Mouse (Mus musculus): ENCODE data around the gene Rasl11b.

The Rasl11b gene

DNA sequence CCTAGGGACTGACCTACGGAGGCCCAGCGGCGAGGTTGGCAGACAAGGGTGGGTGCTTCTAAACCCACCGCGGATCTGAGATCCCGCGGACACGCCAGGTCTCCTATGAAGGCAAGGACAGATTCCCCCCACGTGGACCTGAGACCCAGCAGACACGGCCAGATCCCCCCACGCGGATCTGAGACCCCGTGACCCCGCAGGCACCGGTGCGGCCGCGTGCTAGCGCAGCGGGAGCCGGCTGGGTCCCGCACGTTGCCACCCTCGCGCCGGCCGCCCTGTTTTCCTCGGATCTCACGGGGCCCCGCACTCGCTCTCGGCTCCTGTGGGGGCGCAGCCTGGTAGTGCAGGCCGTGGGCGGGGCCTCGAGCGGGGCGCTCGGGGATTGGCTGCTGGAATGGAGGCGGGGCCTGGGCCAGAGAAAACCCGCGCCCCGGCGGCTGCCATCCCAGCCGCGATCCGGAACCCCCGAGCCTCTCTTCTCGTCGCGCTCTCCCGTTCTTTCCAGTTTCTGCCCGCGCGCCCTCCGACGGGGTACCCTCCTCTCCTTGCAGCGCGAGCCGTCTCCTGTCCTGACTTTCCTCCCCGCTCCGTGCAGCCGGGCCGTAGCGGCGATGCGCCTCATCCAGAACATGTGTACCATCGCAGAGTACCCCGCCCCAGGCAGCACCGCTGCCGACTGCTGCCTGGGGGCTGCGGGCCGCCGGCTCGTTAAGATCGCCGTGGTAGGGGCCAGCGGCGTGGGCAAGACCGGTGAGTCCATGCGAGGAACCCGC is at the start of gene Rasl11b:
Gene Rasl11b, plus strand, starts transcription at position 446 of the 773 bp plus-strand sequence.
- DNase-seq (ENCODE audit: low spot score in 2 of 2) = peak; percentile 89 to 93

DNA sequence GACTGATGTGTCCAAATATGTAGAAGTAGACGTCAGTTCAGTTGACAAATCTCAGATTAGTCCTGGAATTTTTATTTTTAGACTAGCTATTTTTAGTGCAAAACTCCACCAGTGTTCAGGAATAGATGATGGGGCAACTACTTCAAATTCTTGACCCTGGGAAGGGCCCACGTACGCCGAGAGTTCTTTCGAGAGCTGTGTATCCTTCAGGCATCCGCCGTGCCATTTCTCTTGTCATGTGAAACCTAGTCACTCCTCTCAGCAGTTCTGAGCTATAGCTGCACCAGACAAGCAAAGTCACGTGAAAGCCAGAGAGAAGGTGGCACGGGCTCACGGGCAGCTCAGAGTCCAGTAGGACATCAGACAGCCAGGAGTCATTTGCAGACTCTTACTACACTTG is 47.5 kb upstream of the Rasl11b start:
- no peak for DNase-seq (ENCODE audit: low spot score in 2 of 2)

DNA sequence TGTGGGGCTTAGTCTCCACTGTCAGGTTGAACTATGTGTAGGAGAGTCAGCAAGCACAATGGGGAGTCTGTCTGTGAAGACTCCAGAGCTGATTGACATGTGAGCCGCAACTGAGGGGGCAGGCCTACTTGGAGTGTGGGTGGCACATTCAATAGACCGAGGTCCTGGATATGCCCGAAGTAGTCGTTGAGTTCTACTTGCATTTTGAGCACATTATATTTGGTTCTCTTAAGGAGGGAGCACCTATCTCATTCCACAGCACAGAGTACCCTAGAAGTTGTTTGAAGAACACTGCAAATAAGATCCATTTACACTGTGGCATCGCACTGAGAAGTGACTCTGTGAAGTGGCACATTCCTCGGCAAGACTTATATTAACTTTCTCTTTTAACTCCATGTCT is 45.1 kb upstream of the Rasl11b start:
- DNase-seq (ENCODE audit: low spot score in 2 of 2) = no peak

DNA sequence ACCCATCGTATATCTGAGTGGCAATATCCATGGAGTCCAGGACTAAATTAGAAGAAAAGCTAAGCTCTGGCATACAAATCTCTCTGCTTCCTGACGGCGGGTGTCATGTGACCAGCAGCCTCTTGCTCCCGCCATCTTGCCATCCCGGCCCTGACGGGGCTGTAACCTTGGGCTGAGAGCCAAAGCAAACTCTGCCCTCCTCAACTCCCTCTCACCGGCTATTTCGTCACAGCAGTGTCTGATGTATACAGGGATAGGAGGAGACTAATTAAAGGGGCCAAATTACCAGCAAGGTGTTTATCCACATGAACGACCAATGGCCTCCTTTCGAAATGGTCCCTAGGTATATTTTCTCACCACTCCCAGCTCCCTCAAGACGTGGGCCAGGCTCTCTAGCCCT is 43.3 kb upstream of the Rasl11b start:
- DNase-seq (ENCODE audit: low spot score in 2 of 2) = no peak

DNA sequence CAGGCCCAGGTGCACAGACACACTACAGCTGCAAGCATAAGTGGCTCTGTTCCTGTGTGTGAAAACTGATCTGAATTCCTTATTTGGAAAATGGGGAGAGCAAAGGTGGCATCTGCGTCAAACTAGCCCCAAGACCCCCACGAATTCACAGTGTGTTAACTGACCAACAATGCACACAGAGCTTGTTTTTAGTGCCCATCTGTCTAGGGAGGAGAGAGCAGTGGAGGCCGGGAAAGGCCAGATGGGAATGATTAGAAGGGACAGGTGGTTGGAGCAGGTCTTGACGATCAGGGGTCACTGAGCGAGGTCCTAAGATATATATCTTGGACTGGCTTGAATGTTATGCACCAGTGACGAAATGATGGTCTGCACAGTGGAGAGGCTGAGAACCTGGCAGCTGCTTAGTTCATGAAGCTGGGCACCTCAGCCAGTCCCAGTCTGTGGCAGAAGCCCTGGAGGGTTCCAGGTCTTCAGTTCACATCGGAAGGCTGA is 39.2 kb upstream of the Rasl11b start:
- DNase-seq (ENCODE audit: low spot score in 2 of 2) = no peak

DNA sequence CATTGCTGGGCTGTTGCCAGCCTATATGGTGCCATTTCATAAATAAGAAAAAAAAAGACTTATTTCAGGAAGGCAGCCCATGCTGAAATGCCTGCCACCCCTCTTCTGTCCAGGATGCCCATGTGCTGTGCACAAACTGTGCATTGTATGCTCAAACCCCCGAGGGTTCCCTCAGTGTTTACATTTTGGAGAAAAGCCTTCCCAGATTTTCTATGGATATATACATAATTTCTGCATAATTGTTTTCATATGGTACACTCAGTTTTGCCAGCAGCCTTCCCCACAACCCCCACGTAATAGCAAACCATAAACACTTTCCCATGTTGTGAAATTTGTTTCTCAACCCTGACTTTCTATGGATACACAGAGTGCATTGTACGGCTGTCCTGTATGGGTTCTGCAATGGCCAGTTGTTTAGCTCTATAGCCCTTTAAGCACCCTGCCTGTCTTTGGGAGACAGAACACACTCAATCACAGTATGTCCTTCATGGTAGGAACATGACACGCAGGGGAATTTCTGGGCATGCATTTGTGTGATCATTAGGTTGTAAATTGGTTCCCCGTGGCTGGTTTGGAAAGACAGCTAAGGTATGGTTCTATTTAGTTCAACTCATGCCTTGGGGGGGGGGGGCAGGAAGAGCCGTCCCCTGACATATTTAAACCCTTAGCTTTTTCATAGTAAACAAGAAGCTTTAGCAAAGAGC is 36.0 kb upstream of the Rasl11b start:
- no peak for DNase-seq (ENCODE audit: low spot score in 2 of 2)

DNA sequence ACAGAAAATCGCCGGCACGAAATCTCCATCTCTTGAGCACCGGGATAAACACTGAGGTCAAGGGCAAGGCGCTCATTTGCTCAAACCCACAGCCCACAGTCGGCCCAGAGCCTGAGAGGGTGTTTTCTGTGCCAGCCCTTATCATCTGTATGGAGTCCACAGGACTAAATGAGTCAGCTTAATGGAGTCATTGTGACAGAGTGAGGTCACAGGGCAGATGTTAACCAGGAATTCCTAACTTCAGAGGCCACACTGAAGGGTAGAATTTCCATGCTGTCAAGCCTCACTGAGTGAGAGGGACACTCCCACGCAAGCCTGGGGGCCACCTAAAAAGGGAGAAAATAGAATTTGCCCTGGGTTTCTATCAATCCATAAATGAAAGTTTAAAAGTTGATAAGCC is 35.2 kb upstream of the Rasl11b start:
- no peak for DNase-seq (ENCODE audit: low spot score in 2 of 2)

DNA sequence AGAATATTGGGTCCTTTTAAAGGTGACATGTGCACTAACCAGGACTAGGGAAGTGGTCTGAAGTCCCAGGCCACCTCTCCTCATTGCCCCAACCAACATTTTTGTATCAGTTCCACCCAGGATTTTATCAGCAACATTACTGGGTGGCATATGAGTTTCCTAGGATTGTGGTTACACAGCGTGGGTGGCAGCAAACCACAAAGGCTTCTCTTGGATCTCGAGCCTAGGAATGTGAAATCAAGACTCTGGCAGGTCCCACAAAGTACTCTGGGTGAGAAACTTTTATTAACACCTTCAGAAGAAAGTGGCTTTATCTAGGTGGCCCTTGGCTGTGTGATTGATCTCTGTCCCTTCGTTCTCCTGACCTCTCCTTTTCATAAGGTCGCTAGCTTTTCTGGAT is 34.7 kb upstream of the Rasl11b start:
- no peak for DNase-seq (ENCODE audit: low spot score in 2 of 2)

DNA sequence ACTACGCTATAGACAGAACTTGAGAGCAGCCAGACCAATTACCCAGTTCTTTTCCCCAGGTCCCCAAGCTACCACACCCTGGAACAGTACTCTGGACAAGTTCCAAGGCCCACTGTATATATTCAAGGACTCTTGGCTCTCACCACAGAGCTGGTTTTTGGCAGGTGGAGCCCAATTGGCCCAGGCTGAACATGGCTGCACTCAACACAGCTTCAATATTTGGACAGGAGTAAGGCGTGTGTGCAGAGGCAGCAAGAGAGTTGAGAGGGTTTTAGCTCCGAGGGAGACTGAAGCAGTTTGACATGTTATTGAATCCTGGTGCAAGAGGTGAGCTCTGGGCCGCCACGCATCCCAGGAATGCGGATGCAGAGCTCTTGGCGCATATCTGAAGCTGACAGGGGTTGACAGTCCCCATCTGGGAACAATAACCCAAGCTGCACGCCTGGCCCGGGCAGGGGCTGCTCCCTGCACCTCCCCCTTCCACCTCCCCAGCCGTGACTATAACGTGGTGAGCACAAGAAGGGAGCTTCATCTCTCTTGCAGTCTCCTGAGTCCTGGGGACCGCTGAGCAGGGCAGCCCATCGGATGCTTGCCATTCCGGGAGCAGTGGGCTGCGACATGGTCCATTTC is 33.7 kb upstream of the Rasl11b start:
- no peak for DNase-seq (ENCODE audit: low spot score in 2 of 2)

DNA sequence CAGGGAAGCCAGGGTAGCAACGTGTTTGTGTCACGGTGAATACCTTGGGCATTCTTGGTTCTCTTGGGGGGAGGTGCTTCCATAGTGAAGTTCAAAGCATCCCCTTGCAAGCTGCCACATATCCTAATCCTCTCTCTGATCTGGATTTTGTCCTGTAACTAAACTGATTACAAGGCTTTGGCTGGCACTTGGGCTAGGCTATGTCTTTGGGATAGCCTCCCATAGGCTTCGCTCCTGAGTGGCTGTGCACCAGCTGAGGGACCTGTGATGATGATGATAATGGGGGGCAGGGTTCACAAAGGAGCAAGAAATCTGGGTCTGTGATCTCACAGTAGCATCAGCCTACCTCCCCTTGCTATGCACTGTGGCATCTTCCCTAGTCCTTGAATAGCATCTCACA is 33.1 kb upstream of the Rasl11b start:
- DNase-seq (ENCODE audit: low spot score in 2 of 2) = no peak

DNA sequence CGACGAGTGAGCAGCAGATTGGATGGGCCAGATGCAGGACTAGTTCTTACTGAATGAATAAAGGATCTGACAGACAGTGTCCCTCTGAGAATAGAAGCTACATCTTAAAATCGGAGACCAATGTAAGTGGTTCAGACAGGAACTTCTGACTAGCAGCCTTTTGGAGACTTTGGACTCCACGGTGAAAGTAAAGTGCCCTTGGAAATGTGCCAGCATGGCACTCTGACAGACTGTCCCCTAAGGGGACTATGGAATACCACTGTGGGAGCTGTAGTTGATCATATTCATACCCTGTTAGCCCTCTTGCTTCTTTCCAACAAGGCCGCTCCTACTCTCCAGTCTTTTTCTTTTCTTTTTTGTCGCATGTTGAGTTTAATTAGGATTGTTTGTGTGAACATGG is 31.9 kb upstream of the Rasl11b start:
- no peak for DNase-seq (ENCODE audit: low spot score in 2 of 2)

DNA sequence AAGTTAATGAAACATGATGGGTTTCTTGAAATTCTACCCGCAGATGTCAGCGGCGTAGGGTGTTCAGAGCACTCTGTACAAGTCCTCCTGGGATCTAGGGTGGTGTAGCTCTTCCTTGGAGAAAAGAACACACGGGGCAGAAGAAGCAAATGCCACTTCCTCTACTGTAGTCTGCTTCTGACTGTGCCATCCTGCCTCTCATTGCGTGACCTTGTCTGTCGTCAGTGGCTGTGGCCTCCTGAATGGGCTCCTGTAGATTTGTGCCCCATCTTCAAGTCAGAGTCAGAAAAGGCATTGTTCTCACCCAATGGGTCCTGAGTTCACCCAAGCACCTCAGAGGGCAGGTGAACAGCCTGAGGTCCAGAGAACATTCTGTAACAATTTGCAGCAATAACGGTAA is 30.5 kb upstream of the Rasl11b start:
- no peak for DNase-seq (ENCODE audit: low spot score in 2 of 2)

DNA sequence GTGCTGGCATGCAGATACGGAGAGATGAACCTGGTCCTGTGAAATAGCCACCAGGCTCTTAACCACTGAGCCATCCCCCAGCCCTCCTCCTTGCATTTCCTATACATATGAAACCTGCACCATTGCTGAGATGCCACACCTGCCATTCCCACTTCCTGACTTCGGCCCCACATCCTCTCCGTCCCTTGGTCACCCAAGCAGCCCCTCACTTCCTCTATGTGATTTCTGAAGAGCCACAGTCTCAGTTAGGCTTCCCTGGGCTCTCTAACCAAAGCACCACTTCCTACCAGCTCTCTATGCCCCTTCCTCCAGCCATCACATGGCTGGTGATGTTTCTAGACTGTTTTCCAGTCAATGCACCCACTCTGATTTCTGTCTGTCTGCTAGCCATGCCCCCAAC is 28.4 kb upstream of the Rasl11b start:
- DNase-seq (ENCODE audit: low spot score in 2 of 2) = no peak

DNA sequence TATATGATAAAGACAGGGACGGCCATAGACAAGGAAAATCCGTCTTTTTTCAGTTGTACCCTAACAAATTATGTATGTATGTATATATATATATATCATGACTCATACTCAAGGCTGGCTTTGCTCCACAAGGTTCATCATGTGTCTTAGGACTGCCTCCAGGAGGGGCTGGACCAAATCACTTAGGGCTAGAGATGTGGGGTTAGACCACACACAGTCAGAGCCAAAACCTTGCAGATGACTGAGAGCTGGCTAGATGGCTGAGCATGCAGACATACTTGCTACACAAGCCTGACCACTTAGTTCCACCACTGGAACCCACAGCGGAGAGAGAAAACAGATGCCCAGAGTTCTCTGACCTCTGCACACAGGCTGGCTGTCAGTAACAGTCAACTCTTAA is 27.0 kb upstream of the Rasl11b start:
- no peak for DNase-seq (ENCODE audit: low spot score in 2 of 2)

DNA sequence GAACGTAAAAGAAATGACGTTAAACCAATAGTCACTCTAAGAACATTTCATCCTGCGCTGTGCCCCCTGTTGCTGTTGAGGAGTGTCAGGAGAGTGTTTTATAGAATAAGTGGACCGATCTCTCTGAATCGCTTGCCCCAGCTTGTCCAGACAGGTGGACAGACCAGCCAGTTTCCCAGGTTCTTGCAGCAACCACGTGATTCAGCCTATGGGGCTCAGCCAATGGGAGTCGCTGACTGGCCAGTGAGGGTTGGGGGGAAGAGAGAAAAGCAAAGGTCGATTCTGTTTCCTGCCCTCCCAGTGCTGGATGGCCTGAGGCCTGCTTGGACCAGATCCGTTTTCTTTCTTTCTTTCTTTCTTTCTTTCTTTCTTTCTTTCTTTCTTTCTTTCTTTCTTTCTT is 23.3 kb upstream of the Rasl11b start:
- no peak for DNase-seq (ENCODE audit: low spot score in 2 of 2)

DNA sequence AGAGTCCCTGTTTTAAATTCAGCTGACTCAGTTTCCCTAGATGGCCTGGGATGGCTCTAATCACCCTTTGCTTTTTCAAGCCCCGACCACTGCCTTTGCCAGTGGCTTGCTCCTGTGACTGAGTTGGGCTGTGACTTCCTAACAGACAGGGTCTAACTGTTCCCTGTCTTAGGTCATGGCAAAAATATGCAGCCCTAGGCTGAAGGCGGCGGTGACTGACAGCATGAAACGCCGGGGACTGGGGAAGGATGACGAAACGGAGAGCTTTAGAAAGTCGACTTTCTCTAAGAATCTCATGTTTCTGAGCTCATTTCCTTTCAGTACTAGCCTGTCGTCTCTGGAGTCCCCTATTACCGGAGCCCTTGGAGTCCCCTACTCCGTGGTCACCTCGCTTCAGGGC is 22.9 kb upstream of the Rasl11b start:
- DNase-seq (ENCODE audit: low spot score in 2 of 2) = no peak

DNA sequence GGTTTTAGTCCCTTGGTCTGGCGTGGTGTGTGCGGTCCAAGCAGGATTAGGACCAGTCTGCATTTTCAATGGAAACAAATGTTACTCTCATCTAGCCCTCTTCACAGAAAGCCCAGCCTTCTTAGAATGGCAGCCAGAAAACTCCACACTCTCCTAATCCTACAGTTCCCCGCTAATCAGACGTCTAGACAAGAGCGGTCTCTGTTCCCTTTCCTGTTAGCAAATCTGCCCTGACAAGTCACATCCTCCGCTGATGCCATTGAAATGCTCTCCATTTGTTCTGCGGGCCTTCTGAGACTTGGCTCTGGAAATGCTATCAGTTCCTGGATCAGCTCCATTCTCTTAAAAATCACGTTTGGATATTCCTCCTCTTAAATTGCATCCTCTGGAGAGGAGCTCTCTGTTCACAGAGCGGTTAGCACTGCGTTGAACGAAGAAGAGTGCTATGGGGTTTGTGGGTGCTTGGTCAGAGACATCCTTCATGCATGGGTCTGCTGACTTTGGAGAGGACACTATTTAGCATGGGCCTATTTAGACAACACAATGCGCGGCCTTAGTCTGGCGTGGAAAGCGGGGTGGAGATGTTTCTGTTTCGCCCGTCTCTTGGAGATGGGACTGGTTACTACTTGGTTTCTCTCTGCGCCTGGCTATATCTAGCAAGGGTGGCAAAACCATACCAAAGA is 21.8 kb upstream of the Rasl11b start:
- no peak for DNase-seq (ENCODE audit: low spot score in 2 of 2)

DNA sequence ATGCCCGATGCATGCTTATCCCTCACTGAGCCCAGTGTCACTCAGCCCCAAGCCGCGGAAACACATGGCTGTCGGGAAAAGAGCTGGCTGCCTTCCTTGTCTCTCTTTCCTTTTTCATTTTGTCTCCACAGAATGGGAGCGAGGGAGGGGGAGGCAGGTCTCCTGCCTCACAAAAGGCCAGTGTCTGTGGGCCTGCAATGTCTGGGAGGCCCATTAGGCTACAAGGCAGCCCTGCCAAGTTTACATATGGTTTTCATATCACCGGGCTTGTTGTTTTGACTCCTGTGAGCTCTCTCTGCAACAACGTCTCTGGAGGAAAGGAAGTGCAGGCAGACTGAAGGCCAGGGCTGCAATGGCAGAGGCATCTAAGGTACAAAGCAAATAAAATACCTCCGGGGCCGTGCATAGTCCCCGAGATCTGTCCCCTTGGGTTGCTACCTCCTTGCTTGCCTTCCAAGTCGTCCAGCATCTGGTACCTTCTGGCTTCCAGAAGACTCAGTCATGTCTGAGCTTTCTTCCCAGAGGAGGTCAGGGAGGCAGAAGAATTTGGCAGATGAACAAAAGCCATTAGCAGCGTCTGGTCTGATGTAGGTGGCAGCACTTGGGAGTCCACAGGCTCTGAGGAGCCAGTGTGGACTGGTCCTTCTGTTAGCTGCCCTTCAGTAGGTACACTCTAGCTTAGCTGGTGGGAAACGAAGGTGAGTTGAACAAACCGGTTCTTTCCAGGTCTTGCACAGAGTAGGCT is 19.4 kb upstream of the Rasl11b start:
- DNase-seq (ENCODE audit: low spot score in 2 of 2) = no peak

DNA sequence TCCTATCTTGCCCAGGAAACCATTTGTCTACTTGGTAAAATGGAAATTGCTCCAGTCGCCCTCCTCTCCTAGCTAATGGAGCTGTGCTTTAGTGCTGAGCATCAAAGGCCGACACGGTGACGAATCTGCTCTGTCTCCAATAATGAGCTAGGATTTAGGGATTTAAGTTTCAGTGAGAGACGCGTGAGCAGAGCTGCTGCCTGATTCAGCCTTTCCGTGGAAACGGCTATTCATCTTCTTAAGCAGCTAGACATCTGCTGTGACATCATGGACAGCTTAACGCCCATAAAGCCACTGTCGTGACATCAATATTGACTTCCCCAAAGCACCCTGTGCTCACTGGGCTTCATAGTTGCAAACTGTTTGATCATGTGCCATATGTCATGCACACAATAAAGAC is 14.9 kb upstream of the Rasl11b start:
- no peak for DNase-seq (ENCODE audit: low spot score in 2 of 2)

DNA sequence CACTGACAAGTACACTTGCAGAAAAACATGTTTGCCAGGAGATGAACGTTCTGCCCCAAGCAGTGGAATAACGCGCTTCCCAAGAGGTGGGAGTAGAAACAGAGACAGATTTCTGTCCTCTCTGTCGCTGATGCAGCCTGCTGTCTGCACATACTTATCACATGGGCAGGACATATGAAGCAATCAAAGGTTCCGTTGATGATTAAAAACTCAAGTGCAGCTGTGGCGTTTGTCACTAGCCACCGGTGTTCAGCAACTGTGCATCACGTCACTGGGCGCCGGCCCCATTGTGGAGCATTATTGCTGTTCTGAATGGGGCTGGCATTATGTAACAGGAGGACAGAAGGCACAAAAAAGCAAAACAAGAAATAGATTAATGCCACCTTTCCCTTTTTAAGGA is 12.0 kb upstream of the Rasl11b start:
- DNase-seq (ENCODE audit: low spot score in 2 of 2) = no peak

DNA sequence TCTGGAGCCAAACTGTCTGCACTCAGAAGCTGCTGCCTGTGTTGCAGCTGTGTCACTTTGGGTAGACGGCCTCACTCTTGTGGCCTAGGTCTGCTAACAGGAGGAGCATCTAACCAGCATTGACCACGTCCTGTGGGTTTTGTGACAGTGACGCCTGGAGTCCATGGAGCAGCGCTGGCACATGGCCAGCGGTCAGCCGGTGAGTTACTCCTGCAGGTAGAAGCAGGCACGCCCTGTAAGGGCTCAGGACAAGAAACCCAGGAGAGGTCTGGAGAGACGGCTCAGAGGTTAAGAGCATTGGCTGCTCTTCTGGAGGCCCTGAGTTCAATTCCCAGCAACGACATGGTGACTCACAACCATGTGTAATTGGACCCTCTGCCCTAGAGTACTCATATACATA is 10.5 kb upstream of the Rasl11b start:
- DNase-seq (ENCODE audit: low spot score in 2 of 2) = no peak

DNA sequence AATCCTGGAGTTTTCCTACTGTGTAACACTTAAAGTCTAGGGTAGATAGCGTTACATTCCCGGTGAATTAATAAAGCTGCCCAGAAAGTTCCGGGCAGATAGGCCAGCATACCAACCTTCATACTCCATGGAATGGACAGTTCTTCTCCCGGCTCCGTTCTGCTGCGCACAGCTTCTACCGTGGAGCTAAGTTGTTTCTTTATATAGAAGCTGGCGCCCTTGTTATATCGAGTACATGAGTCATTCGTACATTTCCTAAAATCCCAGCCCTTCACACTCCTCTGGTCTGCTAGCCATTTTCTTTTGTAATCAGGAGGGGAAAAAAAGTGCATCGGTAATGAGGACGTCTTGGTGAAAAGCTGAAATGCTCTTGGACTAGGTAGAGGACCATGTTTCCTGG is 7.0 kb upstream of the Rasl11b start:
- no peak for DNase-seq (ENCODE audit: low spot score in 2 of 2)
